Mouse (Mus musculus) lung, adult 2 months (tissue): Measurements from ENCODE around the gene Eif2b3.

Source experiments
- CTCF ChIP-seq: fragments of 200-500 bp; IDR thresholded peaks from 2 replicates; pipeline ENCODE4 v1.5.1; 2011; ENCODE audit warnings: mild to moderate bottlenecking, low read length, control low read depth; ENCODE audit not compliant: insufficient read depth
- POLR2A ChIP-seq: fragments of 200-500 bp; IDR thresholded peaks from 2 replicates; pipeline ENCODE4 v1.6.1; 2011; ENCODE audit warnings: low read depth, mild to moderate bottlenecking, control low read depth, low read length, borderline replicate concordance; ENCODE audit errors: extremely low read depth

DNA sequence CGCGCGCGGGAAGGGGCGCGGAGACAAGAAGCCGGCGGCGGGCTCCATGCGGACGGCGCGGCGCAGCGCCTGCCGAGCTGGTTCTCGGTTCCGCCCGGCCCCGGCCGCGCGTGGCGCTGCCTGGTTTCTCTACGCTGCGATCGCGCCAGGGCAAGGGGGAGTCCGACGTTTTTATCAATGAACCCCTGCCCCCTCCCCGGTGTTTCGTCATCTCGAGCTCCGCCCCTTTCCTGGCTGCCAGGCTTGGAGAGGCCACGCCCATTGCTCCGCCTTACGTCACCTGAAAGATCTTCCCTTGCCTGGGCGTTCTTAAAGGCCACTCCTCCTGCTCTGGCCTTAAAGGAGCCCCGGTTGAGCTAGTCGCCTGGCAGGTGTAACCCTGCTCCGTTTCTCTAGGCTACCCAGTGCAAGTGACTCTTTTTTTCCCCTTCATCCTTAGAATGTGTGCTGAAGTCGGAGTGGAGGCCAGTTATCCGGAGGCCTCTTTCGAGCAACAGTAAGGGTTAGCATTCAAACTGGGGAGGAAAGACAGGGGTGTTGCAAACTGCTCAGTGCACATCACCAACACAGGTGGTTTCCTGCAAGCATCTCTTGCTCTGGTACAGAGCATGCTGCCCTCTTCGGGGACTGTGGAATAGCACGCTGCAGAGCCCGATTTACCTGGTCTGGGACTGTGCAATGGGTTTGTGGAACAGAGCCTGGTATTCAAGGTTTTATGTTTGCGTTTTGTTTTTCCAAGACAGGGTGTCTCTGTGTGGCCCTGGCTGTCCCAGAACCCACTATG, 114.8 kb downstream of the Eif2b3 start, which contains the start of gene Plk3:
- TF ChIP-seq POLR2A (peak; percentile 78; the same call in 1 of the 2 replicates), CTCF (no peak)
